Mouse (Mus musculus) neural tube, embryonic 14.5 days (tissue): ENCODE measurements at regions not wholly inside any gene's neighbourhood (a gene's known extent, or its start where the extent isn't known, plus 50 kb on each side); places are given as distances from the start of the nearest gene placed in this dataset.

Experiments
- ATAC-seq: fragments of 200-750 bp; cut with Nextera tagmentation; 2 replicates; pipeline ENCODE4 v1.8.0; 2017; ENCODE audit warnings: low read depth, mild to moderate bottlenecking, moderate TSS enrichment, moderate library complexity
- H3K27ac ChIP-seq: fragments of 300-500 bp; sonication (generic); 2 replicates; pipeline ENCODE4 v1.5.1; 2014; ENCODE audit warnings: low read depth, mild to moderate bottlenecking, control low read depth, low read length, moderate library complexity, mixed read lengths
- H3K27me3 ChIP-seq: fragments of 300-500 bp; sonication (generic); 2 replicates; pipeline ENCODE4 v1.6.1; 2014; ENCODE audit warnings: low read length; ENCODE audit not compliant: control insufficient read depth, insufficient read depth
- H3K36me3 ChIP-seq: fragments of 300-500 bp; sonication (generic); 2 replicates; pipeline ENCODE4 v1.6.1; 2014; ENCODE audit warnings: low read length, mixed read lengths; ENCODE audit not compliant: control insufficient read depth, insufficient read depth
- H3K4me1 ChIP-seq: fragments of 300-500 bp; sonication (generic); 2 replicates; pipeline ENCODE4 v1.6.1; 2014; ENCODE audit warnings: low read length; ENCODE audit not compliant: control insufficient read depth, insufficient read depth
- H3K4me2 ChIP-seq: fragments of 300-500 bp; sonication (generic); 2 replicates; pipeline ENCODE4 v1.6.1; 2014; ENCODE audit warnings: mild to moderate bottlenecking, low read depth, low read length, control low read depth
- H3K4me3 ChIP-seq: fragments of 300-500 bp; sonication (generic); 2 replicates; pipeline ENCODE4 v1.5.1; 2014; ENCODE audit warnings: low read depth, low read length, control low read depth, mixed read lengths
- H3K9ac ChIP-seq: fragments of 300-500 bp; sonication (generic); replicated peaks from 2 replicates; pipeline ENCODE4 v1.6.1; 2014; ENCODE audit warnings: low read depth, mild to moderate bottlenecking, control low read depth, low read length, mixed read lengths
- H3K9me3 ChIP-seq: fragments of 300-500 bp; sonication (generic); 2 replicates; pipeline ENCODE4 v1.6.1; 2016; ENCODE audit warnings: low read length; ENCODE audit not compliant: control insufficient read depth
- WGBS: fragments of 180-500 bp; shearing (Covaris S2); extraction: QIAGEN DNeasy Blood & Tissue Kit; methylation state at CpG from one replicate; pipeline ENCODE4 v1.1.7; 2014; 5-methylcytosine and 5-hydroxymethylcytosine counted together

- 67% methylated on average over 6 of the region's 6 CpGs for WGBS
- no peaks in the 10 kb centered on the region for H3K36me3 ChIP-seq
- H3K4me2 ChIP-seq, result no peak overlapping the region
- H3K9me3 ChIP-seq, result no peaks in the 10 kb centered on the region
- no peak for ATAC-seq
- no peaks in the 10 kb centered on the region for H3K27me3 ChIP-seq
- no peaks in the 10 kb centered on the region for H3K4me1 ChIP-seq
- no peak overlapping the region for H3K9ac ChIP-seq
- no peak overlapping the region for H3K4me3 ChIP-seq
- H3K27ac ChIP-seq, result no peak overlapping the region
Observed at GRCm38 (mm10) chr12:27283964-27284363, 58.4 kb downstream of the Sox11 start.

GRCm38 (mm10) chr12:27261965-27262364 lies 80.4 kb downstream of the Sox11 start:
- Histone ChIP-seq H3K27me3 (no peaks in the 10 kb centered on the region), H3K4me3 (no peak overlapping the region), H3K36me3 (no peaks in the 10 kb centered on the region), H3K9ac (no peak overlapping the region), H3K4me2 (no peak overlapping the region), H3K4me1 (no peaks in the 10 kb centered on the region), H3K27ac (no peak overlapping the region), H3K9me3 (no peaks in the 10 kb centered on the region)
- no peak for ATAC-seq

- no peaks in the 10 kb centered on the region for H3K9me3 ChIP-seq
- ATAC-seq, result no peak
- H3K9ac ChIP-seq, result no peak overlapping the region
- no peak overlapping the region for H3K4me2 ChIP-seq
- H3K4me1 ChIP-seq, result no peaks in the 10 kb centered on the region
- no peaks in the 10 kb centered on the region for H3K27me3 ChIP-seq
- no peaks in the 10 kb centered on the region for H3K36me3 ChIP-seq
- H3K27ac ChIP-seq, result no peak overlapping the region
- no peak overlapping the region for H3K4me3 ChIP-seq
- WGBS, result 57% methylated on average over 3 of the region's 3 CpGs
Observed at GRCm38 (mm10) chr12:27254125-27254524, 88.2 kb downstream of the Sox11 start.

- WGBS, result 86% methylated on average over 5 of the region's 5 CpGs
- Histone ChIP-seq H3K36me3 (no peaks in the 10 kb centered on the region), H3K27ac (no peak overlapping the region), H3K4me2 (no peak overlapping the region), H3K4me1 (peaks cover 15% of the 10 kb centered on the region), H3K27me3 (no peaks in the 10 kb centered on the region), H3K9me3 (no peaks in the 10 kb centered on the region), H3K9ac (no peak overlapping the region), H3K4me3 (no peak overlapping the region)
- no peak for ATAC-seq
Observed at GRCm38 (mm10) chr12:27251521-27251920, 90.9 kb downstream of the Sox11 start.

GRCm38 (mm10) chr12:27248545-27248855 lies 93.9 kb downstream of the Sox11 start:
- Histone ChIP-seq H3K9me3 (no peaks in the 10 kb centered on the region), H3K4me1 (peaks cover 15% of the 10 kb centered on the region), H3K9ac (no peak overlapping the region), H3K4me2 (no peak overlapping the region), H3K36me3 (no peaks in the 10 kb centered on the region), H3K27ac (peak overlapping the region; percentile 69), H3K27me3 (no peaks in the 10 kb centered on the region), H3K4me3 (no peak overlapping the region)
- WGBS, result 17% methylated on average over 3 of the region's 3 CpGs
- peak; percentile 68; the same call in 1 of the 2 replicates for ATAC-seq

- ATAC-seq, result no peak
- WGBS, result 48% methylated on average over 10 of the region's 10 CpGs
- Histone ChIP-seq H3K4me2 (no peak overlapping the region), H3K27me3 (no peaks in the 10 kb centered on the region), H3K27ac (peak overlapping the region; percentile 69), H3K36me3 (no peaks in the 10 kb centered on the region), H3K4me1 (peaks cover 15% of the 10 kb centered on the region), H3K9me3 (no peaks in the 10 kb centered on the region), H3K9ac (no peak overlapping the region; the same call in 1 of the 2 replicates), H3K4me3 (no peak overlapping the region)
Observed at GRCm38 (mm10) chr12:27247756-27248544, 94.4 kb downstream of the Sox11 start.

- Histone ChIP-seq H3K9ac (no peak overlapping the region), H3K9me3 (no peaks in the 10 kb centered on the region), H3K36me3 (no peaks in the 10 kb centered on the region), H3K27ac (no peak overlapping the region), H3K4me3 (no peak overlapping the region), H3K4me1 (no peaks in the 10 kb centered on the region), H3K27me3 (no peaks in the 10 kb centered on the region), H3K4me2 (no peak overlapping the region)
- 78% methylated on average over 1 of the region's 1 CpGs for WGBS
- no peak for ATAC-seq
Observed at GRCm38 (mm10) chr12:27235748-27236147, 106.6 kb downstream of the Sox11 start.

- 93% methylated on average over 3 of the region's 3 CpGs for WGBS
- H3K9ac ChIP-seq, result no peak overlapping the region
- no peak overlapping the region for H3K4me3 ChIP-seq
- no peak for ATAC-seq
- no peaks in the 10 kb centered on the region for H3K27me3 ChIP-seq
- no peaks in the 10 kb centered on the region for H3K36me3 ChIP-seq
- no peaks in the 10 kb centered on the region for H3K4me1 ChIP-seq
- no peak overlapping the region for H3K4me2 ChIP-seq
- H3K27ac ChIP-seq, result no peak overlapping the region
- no peaks in the 10 kb centered on the region for H3K9me3 ChIP-seq
Observed at GRCm38 (mm10) chr12:27221541-27221940, 120.8 kb downstream of the Sox11 start.

- no peak for ATAC-seq
- no peaks in the 10 kb centered on the region for H3K27me3 ChIP-seq
- 63% methylated on average over 7 of the region's 7 CpGs for WGBS
- H3K4me3 ChIP-seq, result no peak overlapping the region
- H3K27ac ChIP-seq, result no peak overlapping the region
- no peak overlapping the region for H3K4me2 ChIP-seq
- no peak overlapping the region for H3K9ac ChIP-seq
- no peaks in the 10 kb centered on the region for H3K9me3 ChIP-seq
- no peaks in the 10 kb centered on the region for H3K36me3 ChIP-seq
- H3K4me1 ChIP-seq, result no peaks in the 10 kb centered on the region
Observed at GRCm38 (mm10) chr12:27201191-27201590, 141.2 kb downstream of the Sox11 start.
